ENCODE assay signal across 15 mouse cellular contexts in genomic region chr13:101611725-101612124, GRCm38 (mm10).
A peak's percentile ranks its signal among the peaks of the same experiment; 100 is the strongest.
DNase-seq lines count a peak whose midpoint lies in the region; ATAC-seq and TF ChIP-seq lines count a peak whose summit lies in the region.
"Had no signal": no experiment of that assay in that cellular context is flagged by ENCODE, and none has a peak within 500 bp of the region (broad histone marks: within the 10 kb centered on the region; RNA-seq: fewer than 3 reads in every experiment).

No protein-coding gene starts in this region.

- no peaks in the 10 kb centered on the region for H3K27me3 ChIP-seq in lung, embryonic 14.5 days (ENCODE audit: insufficient read depth, low read length)
- H3K27me3 ChIP-seq in liver, embryonic 15.5 days: 0 out of 2 replicates have a peak, but pooled peaks cover 3% of the 10 kb centered on the region
- no peaks in the 10 kb centered on the region for H3K27me3 ChIP-seq in stomach, embryonic 16.5 days (ENCODE audit: control insufficient read depth, insufficient read depth, low read length)
- H3K27me3 ChIP-seq: CH12.LX; embryonic facial prominence, embryonic 13.5 days; midbrain, embryonic 13.5 days had no signal

- peak; percentile 69; the same call in 1 of the 2 replicates for ATAC-seq in lung, embryonic 14.5 days (ENCODE audit: insufficient read depth)
- peak; percentile 66; the same call in 1 of the 2 replicates for ATAC-seq in common myeloid progenitor, adult 5-6 weeks (replicated peaks; ENCODE audit: low read depth, poor library complexity, severe bottlenecking)
- peak; percentile 99 for ATAC-seq in liver, embryonic 15.5 days (ENCODE audit: insufficient read depth)
- peak; percentile 69 for ATAC-seq in stomach, embryonic 16.5 days (ENCODE audit: insufficient read depth, low FRiP score)
- ATAC-seq: inflammation-experienced regulatory T-cells, adult 6 months; midbrain, embryonic 13.5 days had no signal

- no peaks in the 10 kb centered on the region for H3K9me3 ChIP-seq in lung, embryonic 14.5 days (ENCODE audit: low read depth, low read length)
- H3K9me3 ChIP-seq in liver, embryonic 15.5 days (replicated peaks): no peaks in the 10 kb centered on the region
- no peaks in the 10 kb centered on the region for H3K9me3 ChIP-seq in stomach, embryonic 16.5 days (replicated peaks; ENCODE audit: control insufficient read depth, low read length)
- H3K9me3 ChIP-seq: embryonic facial prominence, embryonic 13.5 days; midbrain, embryonic 13.5 days had no signal

- TF ChIP-seq CTCF in lung, embryonic 14.5 days (IDR thresholded peaks at IDR 0.05; ENCODE audit: low read depth): no peak

- no peak for DNase-seq in lung, embryonic 14.5 days
- no peak for DNase-seq in lung, postnatal 36 days
- no peak for DNase-seq in natural killer cell, adult 2 months (ENCODE audit: low spot score in 2 of 2)
- DNase-seq in layer of hippocampus, adult 18-20 months (ENCODE audit: low spot score in 2 of 2): no peak
- DNase-seq: adrenal gland, postnatal 25 days; cerebellum, adult 9-11 months; heart, adult 18-20 months had no signal

- H3K9ac ChIP-seq in lung, embryonic 14.5 days: no peak overlapping the region
- H3K9ac ChIP-seq in liver, embryonic 15.5 days: peak overlapping the region; percentile 44
- no peak overlapping the region for H3K9ac ChIP-seq in stomach, embryonic 16.5 days (ENCODE audit: low read length)
- H3K9ac ChIP-seq: embryonic facial prominence, embryonic 13.5 days; midbrain, embryonic 13.5 days had no signal

- no peak overlapping the region for H3K27ac ChIP-seq in lung, embryonic 14.5 days (ENCODE audit: low read depth)
- peak overlapping the region; percentile 95 for H3K27ac ChIP-seq in liver, embryonic 15.5 days (replicated peaks)
- no peak overlapping the region for H3K27ac ChIP-seq in stomach, embryonic 16.5 days (ENCODE audit: low read length)
- H3K27ac ChIP-seq: embryonic facial prominence, embryonic 13.5 days; layer of hippocampus, adult 2 months; midbrain, embryonic 13.5 days had no signal

- no peak overlapping the region for H3K4me2 ChIP-seq in lung, embryonic 14.5 days
- peak overlapping the region; percentile 50 for H3K4me2 ChIP-seq in liver, embryonic 15.5 days
- no peak overlapping the region for H3K4me2 ChIP-seq in stomach, embryonic 16.5 days (ENCODE audit: low read depth, low read length)
- H3K4me2 ChIP-seq: embryonic facial prominence, embryonic 13.5 days; midbrain, embryonic 13.5 days had no signal

- H3K36me3 ChIP-seq in lung, embryonic 14.5 days (ENCODE audit: insufficient read depth): no peaks in the 10 kb centered on the region
- H3K36me3 ChIP-seq in liver, embryonic 15.5 days (replicated peaks): no peaks in the 10 kb centered on the region
- H3K36me3 ChIP-seq in stomach, embryonic 16.5 days (ENCODE audit: control insufficient read depth, insufficient read depth, low read length): no peaks in the 10 kb centered on the region
- H3K36me3 ChIP-seq: embryonic facial prominence, embryonic 13.5 days; midbrain, embryonic 13.5 days had no signal

- 83% methylated on average over 6 of the region's 6 CpGs for WGBS in lung, embryonic 14.5 days
- 20% methylated on average over 6 of the region's 6 CpGs for WGBS in liver, embryonic 15.5 days (ENCODE audit: insufficient replicate concordance)
- 91% methylated on average over 6 of the region's 6 CpGs for WGBS in stomach, embryonic 16.5 days

- no peak overlapping the region for H3K4me3 ChIP-seq in lung, embryonic 14.5 days (ENCODE audit: low read depth, low read length)
- no peak overlapping the region for H3K4me3 ChIP-seq in liver, embryonic 15.5 days (replicated peaks)
- no peak overlapping the region for H3K4me3 ChIP-seq in stomach, embryonic 16.5 days (replicated peaks; ENCODE audit: low read length)
- H3K4me3 ChIP-seq: embryonic facial prominence, embryonic 13.5 days; layer of hippocampus, adult 2 months; midbrain, embryonic 13.5 days had no signal

- no peaks in the 10 kb centered on the region for H3K4me1 ChIP-seq in lung, embryonic 14.5 days (ENCODE audit: insufficient read depth)
- peaks cover 67% of the 10 kb centered on the region for H3K4me1 ChIP-seq in liver, embryonic 15.5 days (replicated peaks)
- H3K4me1 ChIP-seq in stomach, embryonic 16.5 days (ENCODE audit: control insufficient read depth, insufficient read depth, low read length): no peaks in the 10 kb centered on the region
- H3K4me1 ChIP-seq: embryonic facial prominence, embryonic 13.5 days; midbrain, embryonic 13.5 days had no signal
